ENCODE assay signal across 35 mouse cellular contexts in the genomic region with DNA sequence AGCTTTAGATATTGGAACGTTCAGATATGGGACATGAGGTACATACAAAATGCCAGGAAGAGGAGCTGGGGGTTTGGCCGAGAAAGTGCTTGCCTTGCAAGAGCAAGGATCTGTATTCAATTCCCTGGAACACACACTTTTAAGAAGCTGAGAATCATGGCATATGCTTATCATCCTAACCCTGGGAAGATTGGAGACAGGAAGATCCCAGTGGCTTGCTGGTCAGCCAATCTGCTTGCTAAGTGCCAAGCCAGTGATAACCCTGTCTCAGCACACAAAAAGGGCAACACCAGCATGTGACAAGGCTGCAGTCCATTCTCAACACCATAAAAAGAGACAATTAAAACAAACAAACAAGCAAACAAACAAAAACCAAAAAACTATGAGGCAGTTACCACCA. TPM values are rescaled to one million over a fixed set of nuclear protein-coding genes. Genes with fewer than 3 reads are reported as not detected.
"Had no signal": no experiment of that assay in that cellular context is flagged by ENCODE, and none has a peak within 500 bp of the region (broad histone marks: within the 10 kb centered on the region; RNA-seq: fewer than 3 reads in every experiment).

No protein-coding gene starts in this region.

- H3K9ac ChIP-seq: heart, embryonic 12.5 days; heart, embryonic 13.5 days; heart, embryonic 15.5 days; hindbrain, embryonic 12.5 days; hindbrain, embryonic 14.5 days; hindbrain, embryonic 15.5 days; intestine, embryonic 15.5 days had no signal

- H3K4me3 ChIP-seq: heart, adult 2 months; heart, embryonic 10.5 days; heart, embryonic 12.5 days; heart, embryonic 13.5 days; heart, embryonic 15.5 days; hindbrain, embryonic 10.5 days; hindbrain, embryonic 12.5 days; hindbrain, embryonic 13.5 days; hindbrain, embryonic 15.5 days; intestine, embryonic 15.5 days; layer of hippocampus, adult 2 months had no signal

- DNase-seq: heart, adult 2 months; heart, postnatal 10 days; heart, postnatal 14 days; heart, postnatal 36 days; heart, postnatal 4 days; kidney, adult 11 months; kidney, adult 18-20 months; kidney, adult 2 months; kidney, adult 8-10 months; kidney, adult 9 months; kidney, postnatal 10 days; kidney, postnatal 14 days; kidney, postnatal 25 days; kidney, postnatal 36 days; layer of hippocampus, adult 9-11 months; layer of hippocampus, postnatal 36 days had no signal

- ATAC-seq: inflammation-experienced regulatory T-cells, adult 6 months; intestine, embryonic 15.5 days; intestine, embryonic 16.5 days; intestine, postnatal 0 days had no signal

- H3K27me3 ChIP-seq: heart, embryonic 12.5 days; heart, embryonic 13.5 days; heart, embryonic 15.5 days; intestine, embryonic 15.5 days had no signal

- H3K4me2 ChIP-seq: heart, embryonic 11.5 days; heart, embryonic 12.5 days; heart, embryonic 13.5 days; heart, embryonic 15.5 days; hindbrain, embryonic 12.5 days; hindbrain, embryonic 13.5 days; hindbrain, embryonic 14.5 days; hindbrain, embryonic 15.5 days; intestine, embryonic 15.5 days had no signal

- H3K4me1 ChIP-seq: heart, embryonic 12.5 days; heart, embryonic 13.5 days; heart, embryonic 15.5 days had no signal

- H3K9me3 ChIP-seq: heart, embryonic 10.5 days; heart, embryonic 12.5 days; heart, embryonic 13.5 days; heart, embryonic 15.5 days; hindbrain, embryonic 10.5 days; hindbrain, embryonic 12.5 days; hindbrain, embryonic 13.5 days; hindbrain, embryonic 15.5 days; intestine, embryonic 15.5 days had no signal

- H3K27ac ChIP-seq: heart, adult 2 months; heart, embryonic 13.5 days; heart, embryonic 15.5 days; hindbrain, embryonic 12.5 days; hindbrain, postnatal 0 days; intestine, embryonic 15.5 days; kidney, postnatal 0 days; layer of hippocampus, adult 2 months had no signal

- H3K36me3 ChIP-seq: heart, embryonic 10.5 days; heart, embryonic 12.5 days; heart, embryonic 13.5 days; heart, embryonic 15.5 days; hindbrain, embryonic 10.5 days; hindbrain, embryonic 12.5 days; hindbrain, embryonic 13.5 days; hindbrain, embryonic 15.5 days; intestine, embryonic 15.5 days had no signal

RNA-seq across cellular contexts. Expression of gene Aipl1, which starts 53.2 kb away (rescaled TPM):
- polyA plus RNA-seq: hindbrain, embryonic 11.5 days; hindbrain, embryonic 14.5 days; kidney, adult 2 months; large intestine, adult 2 months had no signal
